Mouse (Mus musculus) midbrain, embryonic 14.5 days (tissue): ENCODE measurements around the gene Nanos2. TPM values are rescaled to one million over a fixed set of nuclear protein-coding genes. Genes with fewer than 3 reads are reported as not detected.

Source experiments
- ATAC-seq: fragments of 200-750 bp; cut with Nextera tagmentation; 2 replicates; pipeline ENCODE4 v1.8.0; 2017; ENCODE audit warnings: moderate number of reproducible peaks, moderate library complexity; ENCODE audit not compliant: low FRiP score, low TSS enrichment
- DNase-seq: peaks from one replicate; pipeline ENCODE4 v3.0.0-alpha.2; 2015
- H3K27ac ChIP-seq: fragments of 300-500 bp; sonication (generic); replicated peaks from 2 replicates; pipeline ENCODE4 v1.5.1; 2014; ENCODE audit warnings: mild to moderate bottlenecking, low read depth, low read length, moderate library complexity
- H3K27me3 ChIP-seq: fragments of 300-500 bp; sonication (generic); 2 replicates; pipeline ENCODE4 v1.6.1; 2014; ENCODE audit warnings: low read length, control low read depth, mixed read lengths; ENCODE audit not compliant: control insufficient read depth, insufficient read depth
- H3K36me3 ChIP-seq: fragments of 300-500 bp; sonication (generic); 2 replicates; pipeline ENCODE4 v1.6.1; 2014; ENCODE audit warnings: low read length, control low read depth; ENCODE audit not compliant: control insufficient read depth, insufficient read depth
- H3K4me1 ChIP-seq: fragments of 300-500 bp; sonication (generic); 2 replicates; pipeline ENCODE4 v1.6.1; 2014; ENCODE audit warnings: mild to moderate bottlenecking, antibody characterized with exemption, low read length, control low read depth; ENCODE audit not compliant: control insufficient read depth, insufficient read depth
- H3K4me2 ChIP-seq: fragments of 300-500 bp; sonication (generic); 2 replicates; pipeline ENCODE4 v1.6.1; 2014; ENCODE audit warnings: mild to moderate bottlenecking, low read length, moderate library complexity
- H3K4me3 ChIP-seq: fragments of 300-500 bp; sonication (generic); replicated peaks from 2 replicates; pipeline ENCODE4 v1.5.1; 2014; ENCODE audit warnings: low read depth, low read length
- H3K9ac ChIP-seq: fragments of 300-500 bp; sonication (generic); replicated peaks from 2 replicates; pipeline ENCODE4 v1.6.1; 2014; ENCODE audit warnings: mild to moderate bottlenecking, low read length, moderate library complexity
- H3K9me3 ChIP-seq: fragments of 300-500 bp; sonication (generic); 2 replicates; pipeline ENCODE4 v1.6.1; 2016; ENCODE audit warnings: low read length, control low read depth, mixed read lengths; ENCODE audit not compliant: control insufficient read depth
- WGBS: fragments of 180-500 bp; shearing (Covaris S2); extraction: QIAGEN DNeasy Blood & Tissue Kit; methylation state at CpG from one replicate; pipeline ENCODE4 v1.1.7; 2014; 5-methylcytosine and 5-hydroxymethylcytosine counted together
- polyA plus RNA-seq: library from polyadenylated mRNA; unstranded; fragments of >200 nt; fragmentation: Nextera tagmentation; extraction: Ambion mirVana; gene quantifications from 2 replicates; pipeline ENCODE4 v1.2.1, GENCODE M21; 2014

Nanos2 gene
- polyA plus RNA-seq, 1 experiment from 2014 or later = 0.58 TPM

DNA sequence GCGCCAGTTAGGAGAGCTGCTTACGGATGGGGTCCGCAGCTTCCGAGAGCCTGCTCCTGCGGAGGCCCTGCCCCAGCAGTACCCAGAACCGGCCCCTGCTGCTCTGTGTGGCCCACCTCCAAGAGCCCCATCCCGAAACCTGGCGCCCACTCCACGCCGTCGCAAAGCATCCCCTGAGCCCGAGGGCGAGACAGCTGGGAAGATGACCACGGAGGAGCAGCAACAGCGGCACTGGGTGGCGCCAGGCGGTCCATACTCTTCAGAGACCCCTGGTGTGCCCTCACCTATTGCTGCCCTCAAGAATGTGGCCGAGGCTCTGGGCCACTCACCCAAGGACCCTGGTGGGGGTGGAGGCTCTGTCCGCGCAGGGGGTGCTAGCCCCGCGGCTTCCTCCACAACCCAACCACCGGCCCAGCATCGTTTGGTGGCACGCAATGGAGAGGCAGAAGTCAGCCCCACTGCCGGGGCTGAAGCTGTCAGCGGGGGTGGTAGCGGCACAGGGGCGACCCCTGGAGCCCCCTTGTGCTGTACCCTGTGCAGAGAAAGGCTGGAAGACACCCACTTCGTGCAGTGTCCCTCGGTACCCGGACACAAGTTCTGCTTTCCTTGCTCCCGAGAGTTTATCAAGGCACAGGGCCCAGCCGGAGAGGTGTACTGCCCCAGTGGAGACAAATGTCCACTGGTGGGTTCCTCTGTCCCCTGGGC lies 18.4 kb downstream of the Nanos2 start:
- Histone ChIP-seq H3K27ac (0 out of 2 replicates have a peak overlapping the region, but pooled peaks have one; percentile 14), H3K27me3 (no peaks in the 10 kb centered on the region), H3K4me2 (peak overlapping the region; percentile 100), H3K4me3 (peak overlapping the region; percentile 90; the same call in 1 of the 2 replicates), H3K4me1 (peaks cover 29% of the 10 kb centered on the region), H3K9me3 (no peaks in the 10 kb centered on the region), H3K36me3 (peaks cover 32% of the 10 kb centered on the region), H3K9ac (peak overlapping the region; percentile 7; the same call in 1 of the 2 replicates)
- ATAC-seq (no peak), DNase-seq (no peak)
- 82% methylated on average over 34 of the region's 34 CpGs for WGBS

DNA sequence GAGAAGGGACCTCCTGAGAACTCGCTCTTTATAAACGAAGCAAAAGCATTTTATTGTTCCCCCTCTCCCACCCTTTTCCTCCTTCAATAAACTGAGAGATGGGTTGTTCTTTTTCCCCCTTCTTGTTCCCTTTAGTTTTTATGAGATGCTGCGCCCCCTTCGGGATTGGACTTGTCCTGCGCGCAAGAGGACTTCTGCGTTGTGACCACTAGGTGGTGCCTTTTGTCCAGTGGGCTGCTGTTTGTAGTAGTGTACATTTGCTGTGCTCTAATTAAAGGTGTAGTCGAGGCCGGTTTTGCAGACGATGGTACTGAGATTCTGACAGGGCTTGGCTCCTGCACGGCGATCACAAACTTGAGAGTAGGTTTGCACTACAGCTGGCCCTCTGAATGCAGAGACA lies 19.3 kb downstream of the Nanos2 start:
- H3K27me3 ChIP-seq = no peaks in the 10 kb centered on the region
- no peaks in the 10 kb centered on the region for H3K9me3 ChIP-seq
- no peak for ATAC-seq
- H3K36me3 ChIP-seq = peaks cover 28% of the 10 kb centered on the region
- 0 out of 2 replicates have a peak overlapping the region, but pooled peaks have one; percentile 14 for H3K27ac ChIP-seq
- peak; percentile 94 for DNase-seq
- peak overlapping the region; percentile 100 for H3K4me2 ChIP-seq
- H3K9ac ChIP-seq = no peak overlapping the region
- 0 out of 2 replicates have a peak overlapping the region, but pooled peaks have one; percentile 12 for H3K4me3 ChIP-seq
- H3K4me1 ChIP-seq = peaks cover 29% of the 10 kb centered on the region
- 8% methylated on average over 12 of the region's 12 CpGs for WGBS

DNA sequence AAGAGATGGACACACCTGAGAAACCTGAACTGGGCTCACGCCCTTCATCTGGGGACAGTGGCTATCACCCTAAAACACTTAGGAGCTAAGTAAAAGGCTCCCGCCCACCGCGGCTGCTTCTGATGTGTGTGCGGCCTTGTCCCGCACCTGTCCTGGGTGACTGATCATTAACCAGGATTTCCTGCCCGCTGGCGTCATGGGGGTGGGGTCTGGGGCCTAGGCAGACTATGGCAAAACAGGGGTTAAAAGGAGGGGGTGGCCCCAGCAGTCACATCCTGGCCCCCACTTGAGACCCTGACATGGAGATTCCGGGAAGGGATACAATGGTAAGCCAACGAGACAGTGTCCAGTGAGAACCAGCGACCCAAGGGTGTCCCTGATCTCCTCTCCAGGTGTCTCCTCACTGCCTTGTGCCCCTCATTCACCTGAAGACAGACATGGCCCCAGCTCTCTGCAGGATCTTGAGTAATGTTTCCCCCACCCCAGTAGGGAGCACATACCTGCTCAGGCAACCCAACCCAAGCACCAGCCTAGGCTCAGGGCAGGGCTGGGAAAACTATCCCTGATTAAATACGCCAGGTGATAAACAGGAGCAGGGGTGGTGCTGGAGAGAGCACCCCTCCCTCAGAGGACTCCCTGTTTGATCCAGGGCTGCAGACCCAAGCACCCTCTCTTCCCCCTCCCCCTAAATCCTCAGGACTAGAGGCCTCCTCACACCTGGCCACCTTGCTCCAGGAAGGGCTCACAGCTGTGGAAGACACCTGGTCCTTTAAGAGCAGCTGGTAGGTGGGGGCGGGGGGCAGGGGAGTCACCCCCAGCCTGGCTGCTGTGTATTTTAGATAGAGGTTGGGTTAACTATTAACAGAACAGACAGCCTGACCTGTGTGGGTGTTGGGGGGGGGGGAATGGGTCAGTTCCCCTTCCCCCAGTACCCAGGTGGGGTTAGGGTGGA lies 20.1 kb downstream of the Nanos2 start:
- ATAC-seq (no peak), DNase-seq (no peak)
- Histone ChIP-seq H3K9me3 (no peaks in the 10 kb centered on the region), H3K9ac (0 out of 2 replicates have a peak overlapping the region, but pooled peaks have one; percentile 9), H3K4me1 (peaks cover 31% of the 10 kb centered on the region), H3K27ac (no peak overlapping the region), H3K4me3 (no peak overlapping the region), H3K27me3 (no peaks in the 10 kb centered on the region), H3K36me3 (peaks cover 28% of the 10 kb centered on the region), H3K4me2 (no peak overlapping the region)
- 86% methylated on average over 13 of the region's 13 CpGs for WGBS

DNA sequence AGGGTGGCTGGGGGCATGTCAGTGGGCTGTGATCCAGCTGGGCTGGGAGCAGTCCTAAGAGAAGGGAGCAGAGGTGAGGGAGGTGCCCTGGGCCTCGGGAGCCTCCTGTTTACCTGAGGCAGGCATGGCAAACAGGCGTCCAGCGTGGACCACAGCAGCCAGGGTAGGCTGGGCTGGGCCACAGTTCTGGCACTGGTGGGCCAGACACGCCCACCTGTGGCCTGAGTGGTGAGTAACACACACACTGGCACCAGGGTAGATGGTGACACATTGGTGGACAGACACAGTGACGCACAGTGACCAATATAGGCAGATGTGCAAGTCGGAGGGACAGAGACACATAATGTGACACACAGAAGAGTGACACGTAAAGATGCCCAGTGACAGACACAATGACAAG lies 23.4 kb downstream of the Nanos2 start:
- ATAC-seq (no peak), DNase-seq (no peak)
- Histone ChIP-seq H3K27me3 (no peaks in the 10 kb centered on the region), H3K4me3 (no peak overlapping the region), H3K9me3 (no peaks in the 10 kb centered on the region), H3K4me1 (peaks cover 21% of the 10 kb centered on the region), H3K9ac (no peak overlapping the region), H3K27ac (no peak overlapping the region), H3K36me3 (peaks cover 21% of the 10 kb centered on the region), H3K4me2 (no peak overlapping the region)
- WGBS = 80% methylated on average over 7 of the region's 7 CpGs

DNA sequence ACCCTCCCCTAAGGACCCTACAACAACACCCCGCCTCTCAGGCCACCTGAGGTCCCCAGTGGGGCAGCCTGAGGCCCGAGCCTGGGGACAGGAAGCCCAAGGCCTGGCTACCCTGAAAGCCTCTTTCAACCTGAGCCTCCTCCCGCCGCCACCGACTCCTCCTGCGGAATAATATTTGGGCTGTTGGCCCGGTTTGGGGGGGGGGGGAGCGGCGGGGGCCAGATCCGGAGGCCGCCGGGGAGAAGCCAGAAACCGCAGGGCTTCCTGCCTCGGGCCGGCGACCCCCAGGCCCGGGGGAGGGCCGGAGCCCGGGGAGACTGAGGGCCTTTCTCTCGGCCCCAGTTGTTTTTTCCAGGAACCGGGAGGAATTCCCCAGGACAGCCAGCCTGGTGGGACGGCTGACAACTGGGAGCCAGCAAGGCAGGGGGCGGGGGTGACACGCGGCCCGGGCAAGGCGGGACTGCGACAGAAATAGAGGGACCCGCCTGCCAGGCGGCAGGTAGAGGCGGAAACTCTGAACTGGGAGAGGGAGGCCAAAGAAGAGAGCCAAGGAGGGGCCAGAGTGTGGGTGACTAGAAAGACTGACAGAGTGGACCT lies 24.9 kb downstream of the Nanos2 start:
- Histone ChIP-seq H3K4me3 (peak overlapping the region; percentile 15; the same call in 1 of the 2 replicates), H3K4me1 (peaks cover 8% of the 10 kb centered on the region; the same call in 1 of the 2 replicates), H3K36me3 (peaks cover 8% of the 10 kb centered on the region), H3K9me3 (no peaks in the 10 kb centered on the region), H3K27me3 (no peaks in the 10 kb centered on the region), H3K9ac (peak overlapping the region; percentile 54; the same call in 1 of the 2 replicates), H3K4me2 (peak overlapping the region; percentile 49), H3K27ac (no peak overlapping the region)
- WGBS = 3% methylated on average over 27 of the region's 31 CpGs
- no peak for ATAC-seq
- peak; percentile 26 for DNase-seq

DNA sequence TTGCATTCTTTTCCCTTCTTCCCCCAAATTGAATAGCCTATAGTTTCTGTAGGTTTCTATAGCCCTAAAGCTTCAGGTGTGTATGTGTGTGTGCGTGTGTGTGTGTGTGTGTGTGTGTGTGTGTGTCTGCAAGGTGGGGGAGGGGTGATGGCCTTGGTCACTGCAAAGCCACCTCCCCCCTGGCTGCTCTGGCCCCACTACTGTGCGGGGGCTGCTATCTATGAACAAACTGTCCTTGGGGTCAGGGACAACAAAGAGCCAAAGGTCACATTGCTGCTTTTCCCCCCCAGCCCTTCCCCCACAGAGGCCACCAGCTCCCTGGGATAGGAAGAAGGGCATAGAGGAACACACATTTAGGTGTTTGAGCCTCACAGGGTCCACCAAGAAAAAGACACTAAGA lies 25.7 kb downstream of the Nanos2 start:
- peaks cover 8% of the 10 kb centered on the region; the same call in 1 of the 2 replicates for H3K4me1 ChIP-seq
- H3K4me2 ChIP-seq = no peak overlapping the region
- no peak overlapping the region for H3K27ac ChIP-seq
- H3K4me3 ChIP-seq = no peak overlapping the region
- peaks cover under 1% of the 10 kb centered on the region; the same call in 1 of the 2 replicates for H3K36me3 ChIP-seq
- DNase-seq (no peak), ATAC-seq (no peak)
- no peaks in the 10 kb centered on the region for H3K9me3 ChIP-seq
- 63% methylated on average over 2 of the region's 2 CpGs for WGBS
- no peaks in the 10 kb centered on the region for H3K27me3 ChIP-seq
- H3K9ac ChIP-seq = no peak overlapping the region

DNA sequence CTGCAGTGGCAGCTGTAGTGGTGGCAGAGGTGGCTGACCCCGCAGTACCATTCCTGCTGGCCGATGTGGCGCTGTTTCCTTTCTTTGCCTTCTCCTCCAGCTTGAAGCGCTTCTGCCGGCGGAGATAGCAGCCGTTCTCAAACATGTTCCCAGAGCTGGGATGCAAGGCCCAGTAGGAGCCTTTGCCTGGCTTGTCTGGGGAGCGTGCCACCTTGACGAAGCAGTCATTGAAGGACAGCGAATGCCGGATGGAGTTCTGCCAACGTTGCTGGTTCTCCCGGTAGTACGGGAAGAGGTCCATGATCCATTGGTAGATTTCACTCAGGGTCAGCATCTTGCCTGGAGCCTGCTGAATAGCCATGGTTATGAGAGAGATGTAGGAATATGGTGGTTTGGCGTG lies 27.3 kb downstream of the Nanos2 start:
- ATAC-seq = no peak
- Histone ChIP-seq H3K36me3 (no peaks in the 10 kb centered on the region), H3K4me3 (no peak overlapping the region), H3K27me3 (no peaks in the 10 kb centered on the region), H3K9ac (no peak overlapping the region), H3K4me2 (no peak overlapping the region), H3K9me3 (no peaks in the 10 kb centered on the region), H3K27ac (no peak overlapping the region), H3K4me1 (peaks cover 8% of the 10 kb centered on the region; the same call in 1 of the 2 replicates)
- WGBS = 66% methylated on average over 15 of the region's 15 CpGs
- no peak for DNase-seq

DNA sequence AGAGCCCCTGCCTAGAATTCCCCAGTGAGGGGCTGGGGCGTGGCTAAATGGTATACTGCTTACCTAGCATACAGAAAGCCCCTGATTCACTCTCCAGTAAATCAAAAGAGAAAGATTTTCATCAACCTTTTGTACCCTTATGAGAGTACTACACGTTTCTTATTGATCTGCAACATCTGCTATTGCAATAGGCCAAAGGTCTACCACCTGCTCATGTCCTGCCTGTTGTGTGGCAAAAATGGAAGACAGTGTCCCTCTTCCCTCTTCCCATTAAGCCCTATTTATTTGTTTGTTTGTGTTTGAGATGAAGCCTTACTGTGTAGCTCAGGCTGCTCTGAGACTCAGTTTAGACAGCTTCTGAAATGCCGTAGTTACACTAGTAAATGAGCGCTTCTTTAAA lies 28.8 kb downstream of the Nanos2 start:
- H3K27me3 ChIP-seq = peaks cover 3% of the 10 kb centered on the region
- no peak for ATAC-seq

More for the DNA sequence above, 28.8 kb downstream of the Nanos2 start:
- peaks cover 8% of the 10 kb centered on the region; the same call in 1 of the 2 replicates for H3K4me1 ChIP-seq
- H3K9ac ChIP-seq = no peak overlapping the region
- no peak for DNase-seq
- H3K4me2 ChIP-seq = no peak overlapping the region
- WGBS = 87% methylated on average over 4 of the region's 4 CpGs
- H3K9me3 ChIP-seq = no peaks in the 10 kb centered on the region
- no peaks in the 10 kb centered on the region for H3K36me3 ChIP-seq
- H3K27ac ChIP-seq = no peak overlapping the region
- no peak overlapping the region for H3K4me3 ChIP-seq
